Mouse (Mus musculus) skeletal muscle tissue, postnatal 0 days (tissue): Measurements from ENCODE around the gene Kcnv2. TPM values are rescaled to one million over a fixed set of nuclear protein-coding genes. Genes with fewer than 3 reads are reported as not detected.

Experiments used
- polyA plus RNA-seq: library from polyadenylated mRNA; unstranded; fragments of >200 nt; fragmentation: Nextera tagmentation; extraction: Ambion mirVana; gene quantifications from 2 replicates; pipeline ENCODE4 v1.2.1, GENCODE M21; 2015

Gene Kcnv2
- polyA plus RNA-seq, result 0.04 TPM in 1 of 2 replicates, not detected in the other

GRCm38 (mm10) chr19:27322281-27322680, at the start of gene Kcnv2:
Kcnv2 (plus strand) TSS chr19:27322588.

Other genes with a start within 250 kb of the Kcnv2 start
- 14.6 and 18.7 TPM in 2 replicates for gene Vldlr, start 106.1 kb upstream of the Kcnv2 start, polyA plus RNA-seq
- gene Pum3, start 107.2 kb downstream of the Kcnv2 start, polyA plus RNA-seq, result 29.1 and 31.8 TPM in 2 replicates